Mouse (Mus musculus) common myeloid progenitor, adult 5-6 weeks (primary cell): ENCODE data around the gene Poln. TPM values are rescaled to one million over a fixed set of nuclear protein-coding genes. Genes with fewer than 3 reads are reported as not detected.

ENCODE experiments used
- ATAC-seq: replicated peaks from 2 replicates; pipeline ENCODE4 v1.8.0; 2016; ENCODE audit warnings: low read depth, mild to moderate bottlenecking, moderate TSS enrichment, inconsistent platforms; ENCODE audit not compliant: poor library complexity, severe bottlenecking
- total RNA-seq: library from RNA; stranded (forward); fragments of 200-1000, 187-1606 nt; gene quantifications from 2 replicates; pipeline ENCODE4 v1.2.3, GENCODE M21; 2017

Gene Poln
- total RNA-seq, 1 experiment from 2014 or later = 3.1 TPM

- no peak for ATAC-seq
Observed at GRCm38 (mm10) chr5:33996694-33997045, 172.6 kb downstream of the Poln start.

DNA sequence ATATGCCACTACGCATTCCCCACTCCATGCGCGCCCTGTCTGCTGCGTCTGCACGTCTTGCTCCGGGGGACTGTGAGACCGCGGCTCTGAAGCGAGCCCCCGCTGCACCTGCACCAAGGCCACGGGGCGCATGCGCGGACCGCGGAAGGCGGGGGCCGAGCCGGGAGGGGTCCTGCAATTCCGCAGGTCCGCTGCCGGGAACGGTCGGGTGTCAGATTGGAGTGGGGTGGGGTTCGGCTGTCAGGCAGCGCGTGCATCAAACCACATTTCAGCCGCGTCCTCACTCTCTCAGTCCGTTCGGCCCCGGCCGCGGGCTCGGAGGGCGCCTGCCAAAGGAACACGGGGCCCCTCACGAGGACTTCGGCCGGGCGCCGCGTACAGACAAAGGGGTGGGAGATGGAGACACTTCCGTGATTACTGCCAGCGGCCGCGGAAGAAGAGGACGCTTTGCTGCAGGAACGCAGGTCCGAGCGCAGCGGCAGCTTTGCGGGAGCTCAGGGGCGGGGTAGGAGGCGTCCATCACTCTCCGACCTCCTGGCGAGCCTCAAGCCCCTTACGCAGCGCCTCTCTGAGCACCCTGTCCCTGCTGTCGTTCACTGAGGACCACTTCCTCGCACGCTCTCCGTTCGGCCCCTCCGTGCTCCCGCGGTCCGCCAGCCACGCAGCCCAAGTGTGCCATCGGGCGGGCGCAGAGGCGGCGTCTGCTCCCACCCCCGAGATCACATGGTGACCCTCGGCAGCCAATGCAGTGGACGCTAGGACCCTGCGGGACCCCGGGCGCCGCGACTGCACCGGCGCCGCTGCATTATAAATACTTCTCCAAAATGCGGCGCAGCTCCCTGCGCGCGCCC, 173.2 kb downstream of the Poln start, which contains the start of gene Nat8l:
Nat8l (plus strand) TSS at position 142 of the 851 bp plus-strand sequence.
- peak; percentile 60 for ATAC-seq

DNA sequence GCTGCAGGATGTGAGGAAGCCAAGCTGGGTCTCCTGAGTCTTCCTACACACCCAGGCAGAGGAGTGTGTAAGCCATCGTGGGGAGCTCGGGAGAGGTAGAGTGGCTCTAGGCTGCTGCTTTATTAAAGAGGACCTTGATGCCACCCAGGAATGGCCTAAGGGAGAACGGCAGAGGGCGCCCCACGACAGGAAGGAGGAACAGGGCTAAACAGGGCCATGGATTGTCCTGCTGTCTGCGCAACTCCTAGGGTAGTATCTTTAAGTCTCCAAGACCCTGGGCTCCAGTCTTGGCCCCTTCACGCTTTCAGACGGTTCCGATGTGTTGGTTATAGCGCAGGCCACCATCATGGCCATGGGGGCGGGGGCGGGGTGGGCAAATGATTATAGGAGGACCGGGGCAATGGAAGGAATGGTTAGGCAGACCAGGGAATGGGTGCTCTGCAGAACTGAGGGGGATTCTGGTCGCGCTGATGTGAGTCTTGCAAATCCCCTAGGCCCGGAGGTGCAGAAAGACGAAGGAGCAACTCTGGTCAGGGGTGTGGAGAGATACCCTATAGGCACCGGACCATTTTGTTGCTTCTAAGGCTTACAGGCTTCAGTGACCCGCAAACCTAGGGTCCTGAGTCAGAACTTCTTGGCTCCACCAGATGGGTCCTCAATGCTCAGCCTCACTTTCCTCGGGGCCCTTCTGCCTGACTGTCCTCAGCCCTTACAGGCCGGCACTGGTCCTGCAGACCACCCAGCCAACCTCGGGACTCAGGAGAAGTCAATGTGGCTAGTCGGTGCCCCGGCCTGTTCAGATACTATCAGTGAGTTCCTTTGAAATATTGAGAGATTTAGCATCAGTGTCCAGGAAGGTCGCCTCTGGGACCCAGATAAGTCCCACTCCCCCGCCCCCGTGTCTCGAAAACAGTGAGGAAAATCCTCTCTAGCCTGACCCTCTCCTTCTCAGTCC, 174.3 kb downstream of the Poln start:
- ATAC-seq = no peak

DNA sequence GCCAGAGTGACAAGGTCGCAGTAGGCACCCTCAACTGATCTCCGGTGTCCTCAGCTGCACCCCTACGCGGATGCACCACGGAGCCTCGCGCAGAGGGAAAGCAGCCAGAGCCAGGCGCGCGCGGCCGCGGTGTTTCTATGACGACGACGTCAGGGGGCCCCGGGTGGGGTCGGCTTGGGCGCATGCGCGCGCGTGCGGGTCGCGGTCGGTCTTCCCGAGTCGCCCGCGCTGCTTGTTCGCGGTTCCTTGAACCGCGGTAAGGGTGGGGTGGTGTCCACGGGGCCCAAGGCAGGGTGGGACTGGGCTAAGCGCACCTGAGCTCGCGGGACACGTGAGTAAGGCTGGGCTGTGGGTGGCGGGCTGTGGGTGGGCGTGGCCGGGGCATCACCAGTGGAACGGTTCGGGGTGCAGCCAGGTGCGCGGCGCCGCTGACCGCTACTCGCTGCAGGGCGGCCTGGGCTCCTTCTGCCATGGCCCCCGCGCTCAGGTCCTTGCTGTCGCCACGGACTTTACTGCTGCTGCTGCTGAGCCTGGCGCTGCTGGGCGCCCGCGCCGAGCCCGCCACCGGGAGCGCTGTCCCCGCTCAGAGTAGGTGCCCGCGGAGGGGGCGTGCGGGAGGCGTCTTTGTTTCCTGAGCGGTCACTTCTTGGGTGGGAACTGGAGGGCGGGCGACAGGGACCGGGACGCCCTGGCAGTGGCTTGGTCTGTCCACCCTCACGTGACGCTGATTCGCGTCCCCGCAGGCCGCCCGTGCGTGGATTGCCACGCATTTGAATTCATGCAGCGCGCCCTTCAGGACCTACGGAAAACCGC, 185.7 kb downstream of the Poln start, which contains the start of gene Gm1673:
Gm1673 (plus strand) TSS at position 125 of the 813 bp plus-strand sequence.
- peak; percentile 64 for ATAC-seq

- ATAC-seq = peak; percentile 38; the same call in 1 of the 2 replicates
Observed at GRCm38 (mm10) chr5:33982731-33983259, 186.5 kb downstream of the Poln start.

- no peak for ATAC-seq
Observed at GRCm38 (mm10) chr5:33976267-33976666, 193.0 kb downstream of the Poln start.

GRCm38 (mm10) chr5:33974736-33975135, 194.5 kb downstream of the Poln start:
- ATAC-seq = no peak

GRCm38 (mm10) chr5:33959382-33959781, 209.9 kb downstream of the Poln start:
- ATAC-seq = no peak

Other genes starting within 250 kb of the Poln start
- 25.3 and 30.7 TPM in 2 replicates for gene Nelfa, start 233.0 kb downstream of the Poln start, total RNA-seq
- 3.2 TPM in 1 of 2 replicates, not detected in the other for gene Gm1673, start 186.0 kb downstream of the Poln start, total RNA-seq
- 0.96 and 1.5 TPM in 2 replicates for gene Nat8l, start 173.5 kb downstream of the Poln start, total RNA-seq
- 148 and 152 TPM in 2 replicates for gene Haus3, start 79 bp upstream of the Poln start, total RNA-seq
- gene Mxd4, start 18.3 kb upstream of the Poln start, total RNA-seq = 22.6 and 31.0 TPM in 2 replicates
- not detected in 2 replicates for gene Zfyve28, start 119.0 kb upstream of the Poln start, total RNA-seq
- gene Cfap99, start 119.2 kb upstream of the Poln start, total RNA-seq = not detected in 2 replicates
- 115 and 126 TPM in 2 replicates for gene Rnf4, start 166.8 kb upstream of the Poln start, total RNA-seq
- gene Fam193a, start 200.5 kb upstream of the Poln start, total RNA-seq = 27.6 and 32.7 TPM in 2 replicates